Mouse (Mus musculus): Measurements from ENCODE around the gene Mlh3.

The Mlh3 gene

DNA sequence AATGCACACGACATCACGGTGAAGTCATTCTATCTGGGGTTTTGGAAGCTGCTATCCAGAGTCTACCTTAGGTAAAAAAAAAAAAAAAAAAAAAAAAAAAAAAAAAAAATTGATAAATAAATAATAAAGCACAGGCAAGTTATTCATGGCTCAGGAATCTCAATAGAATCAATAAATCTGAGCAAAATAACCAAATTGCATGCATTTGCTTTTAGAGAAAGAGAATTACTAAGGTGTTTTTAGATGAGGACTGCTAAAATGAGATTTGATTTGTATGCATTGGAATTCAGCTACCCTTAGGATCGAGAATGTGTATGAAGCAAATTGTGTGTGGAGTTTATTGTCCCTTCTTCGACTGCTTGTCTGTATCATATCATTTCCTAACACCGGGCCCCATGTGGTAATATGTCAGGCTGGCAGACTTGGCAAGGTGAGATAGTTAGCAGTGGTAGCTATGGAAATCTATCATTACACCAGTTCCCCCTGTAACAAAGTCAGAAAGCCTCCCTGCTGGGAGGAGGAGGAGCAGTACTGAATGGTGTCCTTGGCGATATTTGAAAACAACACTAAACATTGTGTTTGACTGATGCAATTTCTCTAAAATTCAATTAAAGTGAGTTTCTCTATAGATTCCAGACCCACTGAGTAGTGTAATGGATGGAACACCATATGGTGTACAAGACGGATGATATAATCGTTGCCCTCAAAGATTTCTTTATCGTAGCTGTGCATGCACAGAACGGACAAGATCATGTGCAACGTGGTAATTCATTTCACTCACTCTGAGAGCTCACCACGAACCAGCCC lies 10.6 kb upstream of the Mlh3 start:
- no peak for DNase-seq (ENCODE audit: low spot score)

DNA sequence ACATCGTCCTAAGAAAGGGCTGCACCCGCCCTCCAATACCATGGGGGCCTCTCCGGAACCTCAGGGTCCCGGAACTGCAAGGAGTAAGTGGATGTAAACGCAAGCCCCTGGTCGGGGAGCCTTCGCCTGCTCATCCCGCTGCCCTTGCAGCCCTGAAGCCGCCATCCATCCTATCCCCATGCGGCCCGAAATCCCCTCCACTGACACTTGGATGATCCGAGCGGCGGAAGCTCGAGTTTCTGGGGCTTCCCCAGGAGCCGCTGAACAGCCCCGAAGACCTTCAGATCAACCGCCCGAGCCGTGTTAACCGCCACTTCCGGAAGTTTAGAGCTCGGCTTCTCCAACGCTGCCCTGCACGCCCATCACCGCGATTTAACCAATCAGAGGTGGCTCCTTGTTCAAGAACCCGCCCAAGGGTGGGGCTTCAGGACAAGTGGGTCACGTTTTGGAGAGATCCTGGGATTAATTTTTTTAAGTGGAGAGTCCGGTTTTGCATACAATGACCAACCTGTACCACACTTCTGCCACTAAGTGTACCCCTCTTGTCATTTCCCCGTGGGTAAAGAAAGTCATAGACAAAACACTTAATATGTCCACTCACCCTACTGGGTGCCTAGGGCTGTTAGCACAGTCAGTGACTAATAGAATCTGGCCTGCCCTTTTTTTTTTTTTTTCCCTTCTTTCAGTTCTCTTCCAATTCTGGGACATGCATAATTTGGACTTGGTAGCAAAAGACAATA lies 9.9 kb upstream of the Mlh3 start:
- peak; percentile 97 for DNase-seq (ENCODE audit: low spot score)

- DNase-seq (ENCODE audit: low spot score) = no peak
Measured at GRCm38 (mm10) chr12:85279396-85280080, 9.1 kb upstream of the Mlh3 start.

DNA sequence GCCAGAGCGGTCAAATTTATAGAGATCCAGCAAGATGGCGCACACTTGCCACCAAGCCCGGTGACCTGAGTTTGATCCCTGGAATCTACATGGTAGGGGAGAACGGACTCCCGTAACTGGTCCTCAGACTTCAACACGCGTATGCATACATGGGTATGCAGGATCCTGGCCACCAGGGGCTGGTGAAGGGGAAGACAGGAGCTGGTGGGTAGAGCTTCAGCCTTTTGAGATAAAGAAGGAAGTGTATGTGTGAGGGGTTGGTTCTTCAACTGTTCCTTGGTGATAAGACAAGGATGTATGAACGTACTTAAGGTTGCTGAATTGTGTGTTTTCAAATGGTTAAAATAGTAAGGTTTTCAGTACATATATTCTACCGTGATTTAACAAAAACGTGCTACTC lies 8.5 kb upstream of the Mlh3 start:
- DNase-seq (ENCODE audit: low spot score) = no peak

- no peak for DNase-seq (ENCODE audit: low spot score)
Measured at GRCm38 (mm10) chr12:85276273-85276672, 5.9 kb upstream of the Mlh3 start.

GRCm38 (mm10) chr12:85273508-85273907 lies 3.1 kb upstream of the Mlh3 start:
- DNase-seq (ENCODE audit: low spot score) = no peak

DNA sequence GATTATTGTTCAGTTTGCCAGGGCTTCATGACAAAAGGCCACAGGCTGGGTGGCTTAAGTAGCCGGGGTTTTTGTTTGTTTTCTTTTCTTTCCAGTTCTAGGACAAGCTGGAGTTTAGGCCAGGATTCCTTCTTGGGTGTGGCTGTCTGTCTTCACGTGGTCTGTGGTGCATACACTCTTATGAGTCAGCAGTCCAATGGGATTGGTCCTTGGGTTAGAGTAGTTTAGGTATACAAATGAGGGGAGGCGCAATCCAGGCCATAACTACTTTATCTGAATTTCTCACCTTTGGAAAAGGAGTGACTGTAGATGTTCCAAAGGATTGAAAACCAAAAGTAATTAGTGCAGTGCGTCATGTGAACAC lies 1.4 kb upstream of the Mlh3 start:
- DNase-seq (ENCODE audit: low spot score) = no peak

DNA sequence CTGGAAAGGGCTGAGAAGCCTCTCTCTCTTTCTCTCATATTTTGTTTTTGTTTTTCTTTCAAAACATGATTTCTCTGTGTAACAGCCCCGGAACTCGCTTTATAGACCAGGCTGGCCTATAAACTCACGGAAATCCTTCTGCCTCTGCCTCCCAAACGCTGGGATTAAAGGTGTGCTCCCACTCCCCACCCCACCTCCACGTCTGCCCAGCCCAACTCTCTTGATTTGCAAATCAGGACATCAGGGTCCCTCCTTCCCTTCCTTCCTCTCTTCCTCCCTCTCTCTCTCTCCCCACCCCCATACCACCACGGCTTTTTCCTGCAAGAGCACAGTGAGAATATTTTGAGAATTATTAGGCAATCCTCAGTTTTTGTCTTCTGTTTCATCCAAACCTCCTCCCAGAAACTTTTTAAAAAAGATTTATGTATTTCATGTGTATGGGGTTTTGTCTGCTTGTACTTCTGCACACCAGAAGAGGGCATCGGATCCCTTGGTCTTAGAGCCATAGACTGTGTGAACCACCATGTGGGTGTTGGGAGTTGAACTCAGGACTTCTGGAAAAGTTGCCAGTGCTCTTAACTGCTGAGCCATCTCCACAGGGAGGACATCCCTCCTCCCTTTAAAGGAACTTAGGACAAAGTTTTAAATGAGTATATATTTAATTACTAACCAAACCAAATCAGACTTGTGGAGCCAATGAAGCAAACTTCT lies 888 bp upstream of the Mlh3 start:
- no peak for DNase-seq (ENCODE audit: low spot score)

DNA sequence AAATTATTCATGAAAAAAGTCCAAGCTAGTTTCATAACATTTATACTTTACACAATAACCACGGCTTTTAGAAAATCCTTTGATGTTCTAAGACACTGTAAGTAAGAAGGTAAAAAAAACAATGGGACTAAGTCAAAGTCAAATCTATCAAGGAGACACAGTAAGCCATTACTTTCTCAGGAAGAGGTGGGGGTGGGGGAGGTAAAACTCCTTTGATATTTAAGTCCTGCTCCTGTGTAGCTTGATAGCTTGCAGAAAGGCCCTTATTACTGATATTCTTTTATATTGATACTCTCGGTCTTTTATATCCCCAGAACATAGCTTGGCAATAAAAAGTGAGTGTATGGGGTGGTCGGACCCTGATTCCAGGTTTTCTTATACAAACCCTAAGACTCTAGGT lies 578 bp downstream of the Mlh3 start:
- no peak for DNase-seq (ENCODE audit: low spot score)

DNA sequence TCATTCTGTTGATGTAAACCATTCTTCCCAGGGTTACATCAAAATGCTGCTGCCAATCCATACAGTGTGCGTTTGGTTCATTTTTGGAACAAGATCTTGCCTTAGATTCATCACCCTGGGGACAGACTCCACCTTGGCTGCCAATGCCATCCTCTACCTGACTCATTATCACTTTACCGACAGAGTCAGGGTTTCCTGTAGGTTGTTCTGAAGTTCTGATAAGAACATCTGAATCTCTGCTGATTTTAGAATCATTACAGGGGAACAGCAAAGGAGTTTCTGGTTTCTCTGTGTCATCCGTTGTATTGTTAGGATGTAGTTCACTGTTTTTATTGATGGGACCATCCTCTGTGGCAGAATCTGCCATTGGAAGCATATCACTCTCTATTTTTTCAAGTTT lies 4.2 kb downstream of the Mlh3 start:
- no peak for DNase-seq (ENCODE audit: low spot score)

DNA sequence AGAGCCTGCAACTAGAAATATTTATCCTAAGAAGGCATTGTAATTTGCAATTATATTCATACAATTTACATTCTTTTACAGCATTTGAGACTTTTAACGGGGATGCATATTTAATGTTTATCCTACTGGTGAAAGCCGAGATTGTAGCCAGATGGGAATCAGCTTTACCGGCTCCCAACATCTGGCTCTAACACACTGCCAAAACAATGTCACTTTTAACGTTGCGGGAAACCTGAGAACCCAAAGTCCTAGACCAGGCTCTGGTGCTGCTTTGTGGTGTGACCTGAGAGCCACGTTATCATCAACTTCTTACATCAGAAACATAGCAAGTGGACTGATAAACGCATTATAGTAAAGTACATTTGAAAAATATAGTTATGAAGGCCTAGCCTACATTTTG lies 5.5 kb downstream of the Mlh3 start:
- DNase-seq (ENCODE audit: low spot score) = no peak

GRCm38 (mm10) chr12:85264531-85264930 lies 5.9 kb downstream of the Mlh3 start:
- DNase-seq (ENCODE audit: low spot score) = no peak

DNA sequence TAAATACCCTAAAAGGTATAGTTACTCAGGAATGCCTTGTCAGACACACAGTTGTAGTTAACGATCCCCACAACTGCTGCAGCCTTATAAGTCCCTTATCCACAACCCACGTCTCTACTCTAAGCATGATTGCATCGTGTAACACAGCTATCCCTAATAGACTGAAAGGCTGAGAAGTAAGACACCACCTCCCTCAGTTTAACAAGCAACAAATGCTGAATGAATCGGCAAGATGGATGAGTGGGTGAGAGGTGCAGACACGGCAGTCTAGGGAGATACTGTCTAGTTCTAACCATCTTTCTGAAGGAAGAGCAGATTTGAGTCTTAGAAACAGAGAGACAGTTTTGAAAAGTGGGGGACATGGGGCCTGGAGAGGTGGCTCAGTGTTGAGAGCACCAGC lies 7.2 kb downstream of the Mlh3 start:
- no peak for DNase-seq (ENCODE audit: low spot score)

- no peak for DNase-seq (ENCODE audit: low spot score)
Measured at GRCm38 (mm10) chr12:85262489-85262888, 7.9 kb downstream of the Mlh3 start.

GRCm38 (mm10) chr12:85257008-85257639 lies 13.3 kb downstream of the Mlh3 start:
- DNase-seq (ENCODE audit: low spot score) = no peak

DNA sequence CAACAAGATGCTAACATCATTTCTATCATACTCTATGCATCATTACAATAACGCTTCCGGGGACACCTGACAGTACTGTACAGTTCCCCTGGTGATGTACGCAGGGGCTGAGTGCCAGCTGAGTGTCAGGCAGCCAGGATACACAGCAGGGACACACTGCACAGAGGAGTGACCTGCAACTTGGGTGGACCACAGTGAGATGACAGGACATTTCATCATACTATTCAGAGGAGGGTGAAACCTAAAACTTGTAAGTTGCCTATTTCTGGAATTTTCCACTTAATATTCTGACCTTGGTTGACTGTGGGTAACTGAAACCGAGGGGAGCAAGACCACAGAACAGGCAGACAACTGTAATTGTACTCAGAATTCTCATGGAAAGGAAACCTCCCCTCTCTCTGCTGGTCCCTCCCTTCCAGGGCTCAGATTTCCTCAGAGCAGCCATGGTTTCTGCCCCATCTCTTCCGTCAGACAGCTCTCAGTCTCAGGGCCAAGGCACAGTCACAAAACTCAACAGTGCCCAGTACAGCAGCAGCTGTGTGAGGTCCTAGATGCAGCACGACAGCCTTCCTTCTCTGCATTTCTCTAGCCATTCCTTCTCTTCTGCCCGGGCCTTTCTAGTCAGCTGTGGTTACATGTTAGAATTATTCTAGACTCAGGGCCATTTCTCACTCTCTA lies 14.2 kb downstream of the Mlh3 start:
- DNase-seq (ENCODE audit: low spot score) = no peak

DNA sequence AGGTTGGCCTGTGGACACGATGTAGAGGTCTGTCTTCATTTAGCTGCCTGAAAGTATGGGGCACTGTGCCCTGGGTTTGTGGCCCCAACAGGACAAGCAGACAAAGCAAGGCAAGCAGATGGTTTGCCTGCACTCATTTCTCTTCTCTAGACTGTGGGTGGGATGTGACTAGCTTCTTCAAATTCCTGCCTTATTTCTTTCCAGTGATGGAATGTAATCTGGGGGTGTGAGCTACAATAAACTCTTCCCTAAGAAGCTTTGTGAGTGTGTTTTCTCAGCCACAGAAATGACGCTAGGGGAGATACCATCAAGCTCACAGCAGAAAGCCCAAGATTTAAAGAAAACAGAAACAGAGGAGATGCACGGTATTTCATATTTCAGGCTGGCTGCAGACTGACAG lies 18.3 kb downstream of the Mlh3 start:
- DNase-seq (ENCODE audit: low spot score) = no peak

DNA sequence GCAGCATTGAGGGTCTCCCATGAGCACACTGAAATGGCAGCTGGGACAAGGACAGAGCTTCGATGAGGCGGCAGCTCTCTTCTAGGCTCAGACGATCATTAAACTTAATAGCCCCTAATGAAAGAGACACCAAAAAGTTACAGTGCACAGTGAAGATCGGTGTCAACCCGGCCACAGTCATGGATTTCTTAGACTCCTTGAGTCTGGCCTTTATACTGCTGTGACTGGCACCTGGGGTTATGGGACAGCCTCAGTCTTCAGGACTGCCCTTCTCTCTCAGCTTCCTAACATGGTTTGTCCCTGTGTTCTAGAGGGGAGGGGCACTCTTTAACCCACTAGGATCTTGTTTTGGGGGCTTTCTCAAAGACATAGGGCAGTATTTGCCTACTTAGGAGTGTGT lies 32.8 kb downstream of the Mlh3 start:
- DNase-seq (ENCODE audit: low spot score) = no peak

- no peak for DNase-seq (ENCODE audit: low spot score)
Measured at GRCm38 (mm10) chr12:85233376-85234358, 36.7 kb downstream of the Mlh3 start.

Measured in yolk sac, embryonic 10.5 days (tissue).